Comparison of ENCODE assay signal across 12 mouse cellular contexts in genomic region chr2:27666719-27667118, GRCm38 (mm10). TPM values are rescaled to one million over a fixed set of nuclear protein-coding genes. Genes with fewer than 3 reads are reported as not detected.
DNase-seq lines count a peak whose midpoint lies in the region; ATAC-seq and TF ChIP-seq lines count a peak whose summit lies in the region.
"Had no signal": no experiment of that assay in that cellular context is flagged by ENCODE, and none has a peak within 500 bp of the region (broad histone marks: within the 10 kb centered on the region; RNA-seq: fewer than 3 reads in every experiment).

No protein-coding gene starts in this region.

- peak overlapping the region; percentile 44; the same call in 1 of the 2 replicates for H3K27ac ChIP-seq in embryonic facial prominence, embryonic 13.5 days
- H3K27ac ChIP-seq in embryonic facial prominence, embryonic 10.5 days (replicated peaks), result no peak overlapping the region
- H3K27ac ChIP-seq in lung, embryonic 15.5 days, result peak overlapping the region; percentile 48
- H3K27ac ChIP-seq in hindbrain, postnatal 0 days, result no peak overlapping the region; the same call in 1 of the 2 replicates
- 0 out of 2 replicates have a peak overlapping the region, but pooled peaks have one; percentile 32 for H3K27ac ChIP-seq in stomach, embryonic 15.5 days
- H3K27ac ChIP-seq: left cerebral cortex, adult 2 months; liver, embryonic 12.5 days had no signal

- peaks cover 26% of the 10 kb centered on the region for H3K4me1 ChIP-seq in embryonic facial prominence, embryonic 13.5 days
- peaks cover 24% of the 10 kb centered on the region for H3K4me1 ChIP-seq in embryonic facial prominence, embryonic 10.5 days
- H3K4me1 ChIP-seq in lung, embryonic 15.5 days, result peaks cover 31% of the 10 kb centered on the region
- peaks cover 10% of the 10 kb centered on the region for H3K4me1 ChIP-seq in hindbrain, postnatal 0 days (ENCODE audit: insufficient read depth, low read length)
- peaks cover 24% of the 10 kb centered on the region for H3K4me1 ChIP-seq in stomach, embryonic 15.5 days

- H3K4me2 ChIP-seq in embryonic facial prominence, embryonic 13.5 days, result no peak overlapping the region
- no peak overlapping the region for H3K4me2 ChIP-seq in lung, embryonic 15.5 days
- H3K4me2 ChIP-seq in hindbrain, postnatal 0 days (ENCODE audit: low read depth, low read length), result no peak overlapping the region
- H3K4me2 ChIP-seq in stomach, embryonic 15.5 days, result no peak overlapping the region
- H3K4me2 ChIP-seq: liver, embryonic 12.5 days had no signal

- H3K9me3 ChIP-seq in embryonic facial prominence, embryonic 13.5 days, result no peaks in the 10 kb centered on the region
- no peaks in the 10 kb centered on the region for H3K9me3 ChIP-seq in embryonic facial prominence, embryonic 10.5 days
- H3K9me3 ChIP-seq in lung, embryonic 15.5 days, result no peaks in the 10 kb centered on the region
- H3K9me3 ChIP-seq in hindbrain, postnatal 0 days (ENCODE audit: low read length), result no peaks in the 10 kb centered on the region
- H3K9me3 ChIP-seq in stomach, embryonic 15.5 days, result no peaks in the 10 kb centered on the region
- H3K9me3 ChIP-seq: liver, embryonic 12.5 days had no signal

- no peak for DNase-seq in embryonic facial prominence, embryonic 10.5 days (ENCODE audit: low spot score)
- no peak for DNase-seq in lung, postnatal 36 days
- DNase-seq in hindbrain, postnatal 0 days (ENCODE audit: low spot score), result peak; percentile 53
- no peak for DNase-seq in gastrocnemius, postnatal 10 days
- DNase-seq in left cerebral cortex, adult 8-10 months (ENCODE audit: low spot score in 2 of 2), result no peak
- DNase-seq: cerebellum, adult 8-10 months; heart, postnatal 4 days had no signal

- H3K9ac ChIP-seq in embryonic facial prominence, embryonic 13.5 days, result no peak overlapping the region
- no peak overlapping the region for H3K9ac ChIP-seq in lung, embryonic 15.5 days
- H3K9ac ChIP-seq in hindbrain, postnatal 0 days (replicated peaks; ENCODE audit: low read length), result no peak overlapping the region
- H3K9ac ChIP-seq in stomach, embryonic 15.5 days, result no peak overlapping the region
- H3K9ac ChIP-seq: liver, embryonic 12.5 days had no signal

- no peaks in the 10 kb centered on the region for H3K36me3 ChIP-seq in embryonic facial prominence, embryonic 13.5 days
- H3K36me3 ChIP-seq in embryonic facial prominence, embryonic 10.5 days (replicated peaks), result no peaks in the 10 kb centered on the region
- H3K36me3 ChIP-seq in lung, embryonic 15.5 days, result no peaks in the 10 kb centered on the region
- no peaks in the 10 kb centered on the region for H3K36me3 ChIP-seq in hindbrain, postnatal 0 days (ENCODE audit: insufficient read depth, low read length)
- no peaks in the 10 kb centered on the region for H3K36me3 ChIP-seq in stomach, embryonic 15.5 days
- H3K36me3 ChIP-seq: liver, embryonic 12.5 days had no signal

- H3K4me3 ChIP-seq in embryonic facial prominence, embryonic 13.5 days, result no peak overlapping the region
- no peak overlapping the region for H3K4me3 ChIP-seq in embryonic facial prominence, embryonic 10.5 days
- no peak overlapping the region for H3K4me3 ChIP-seq in lung, embryonic 15.5 days
- no peak overlapping the region for H3K4me3 ChIP-seq in hindbrain, postnatal 0 days (ENCODE audit: low read length)
- no peak overlapping the region for H3K4me3 ChIP-seq in stomach, embryonic 15.5 days (replicated peaks)
- H3K4me3 ChIP-seq: left cerebral cortex, adult 2 months; liver, embryonic 12.5 days had no signal

- 51% methylated on average over 4 of the region's 4 CpGs for WGBS in embryonic facial prominence, embryonic 13.5 days
- WGBS in embryonic facial prominence, embryonic 10.5 days, result 55% methylated on average over 4 of the region's 4 CpGs
- WGBS in lung, embryonic 15.5 days, result 43% methylated on average over 4 of the region's 4 CpGs
- 36% methylated on average over 4 of the region's 4 CpGs for WGBS in hindbrain, postnatal 0 days
- WGBS in stomach, embryonic 15.5 days, result 44% methylated on average over 4 of the region's 4 CpGs

- ATAC-seq in embryonic facial prominence, embryonic 13.5 days (ENCODE audit: insufficient number of reproducible peaks, insufficient read depth, low FRiP score, low TSS enrichment, low read depth), result no peak
- ATAC-seq in lung, embryonic 15.5 days (ENCODE audit: borderline replicate concordance, extremely low read depth, low FRiP score, low TSS enrichment), result no peak
- no peak for ATAC-seq in hindbrain, postnatal 0 days
- ATAC-seq in stomach, embryonic 15.5 days (ENCODE audit: insufficient read depth, low FRiP score, low read depth), result peak; percentile 16; the same call in 1 of the 2 replicates
- ATAC-seq: liver, embryonic 12.5 days had no signal

- no peaks in the 10 kb centered on the region for H3K27me3 ChIP-seq in embryonic facial prominence, embryonic 13.5 days
- peaks cover 53% of the 10 kb centered on the region for H3K27me3 ChIP-seq in embryonic facial prominence, embryonic 10.5 days (replicated peaks; ENCODE audit: low read depth, poor library complexity, severe bottlenecking)
- H3K27me3 ChIP-seq in lung, embryonic 15.5 days, result no peaks in the 10 kb centered on the region
- no peaks in the 10 kb centered on the region for H3K27me3 ChIP-seq in hindbrain, postnatal 0 days (ENCODE audit: insufficient read depth, low read length)
- no peaks in the 10 kb centered on the region for H3K27me3 ChIP-seq in stomach, embryonic 15.5 days (replicated peaks)

- TF ChIP-seq CTCF in hindbrain, postnatal 0 days (IDR thresholded peaks at IDR 0.05; ENCODE audit: low read depth), result no peak

RNA-seq across cellular contexts. Expression of gene Rxra, which starts 9.5 kb away (rescaled TPM):
- polyA plus RNA-seq in embryonic facial prominence, embryonic 13.5 days (2015; fragmentation: Nextera tagmentation; extraction: Ambion mirVana), result 16.7 and 18.7 TPM in 2 replicates
- polyA plus RNA-seq in embryonic facial prominence, embryonic 10.5 days (2016; fragmentation: Nextera tagmentation; extraction: Ambion mirVana), result 8.8 and 9.3 TPM in 2 replicates
- 12.6 and 13.5 TPM in 2 replicates for polyA plus RNA-seq in lung, embryonic 15.5 days (2015; fragmentation: Nextera tagmentation; extraction: Ambion mirVana)
- 32.5 and 34.0 TPM in 2 replicates for total RNA-seq in hindbrain, postnatal 0 days (2014; rRNA removed)
- 3.5 and 3.9 TPM in 2 replicates for polyA plus RNA-seq in hindbrain, postnatal 0 days (2015; fragmentation: Nextera tagmentation; extraction: Ambion mirVana)
- 12.4 and 13.0 TPM in 2 replicates for polyA plus RNA-seq in stomach, embryonic 15.5 days (2015; fragmentation: Nextera tagmentation; extraction: Ambion mirVana)
- 10 to 100 TPM; 58.8 to 61.3 TPM for total RNA-seq in gastrocnemius, postnatal 10 days (2021)
- 10 to 100 TPM; 23.5 to 28.6 (median 26.1) TPM for total RNA-seq in left cerebral cortex, adult 8-10 months (2022)

Comparison
In these comparisons a context has a peak if more than half of its experiments do, and no peak if none do; other contexts are left out.
1. H3K27ac ChIP-seq: peak in embryonic facial prominence, embryonic 13.5 days (single experiment), lung, embryonic 15.5 days (single experiment) and stomach, embryonic 15.5 days (single experiment); none in embryonic facial prominence, embryonic 10.5 days (single experiment) and hindbrain, postnatal 0 days (single experiment).